Mouse (Mus musculus) forebrain, postnatal 0 days (tissue): Measurements from ENCODE around the gene Col25a1. TPM values are rescaled to one million over a fixed set of nuclear protein-coding genes. Genes with fewer than 3 reads are reported as not detected.

ENCODE experiments used
- ATAC-seq: fragments of 200-750 bp; cut with Nextera tagmentation; 2 replicates; pipeline ENCODE4 v1.8.0; 2017; ENCODE audit warnings: mild to moderate bottlenecking, moderate library complexity
- DNase-seq: peaks from one replicate; pipeline ENCODE4 v3.0.0-alpha.2; 2015
- H3K27ac ChIP-seq: fragments of 300-500 bp; sonication (generic); 2 replicates; pipeline ENCODE4 v1.5.1; 2014; ENCODE audit warnings: low read depth, mild to moderate bottlenecking, antibody characterized with exemption, low read length, moderate library complexity, mixed read lengths
- H3K27me3 ChIP-seq: fragments of 300-500 bp; sonication (generic); 2 replicates; pipeline ENCODE4 v1.6.1; 2014; ENCODE audit warnings: mild to moderate bottlenecking, low read length, mixed read lengths; ENCODE audit not compliant: insufficient read depth
- H3K36me3 ChIP-seq: fragments of 300-500 bp; sonication (generic); 2 replicates; pipeline ENCODE4 v1.6.1; 2014; ENCODE audit warnings: mild to moderate bottlenecking, moderate library complexity; ENCODE audit not compliant: insufficient read depth
- H3K4me1 ChIP-seq: fragments of 300-500 bp; sonication (generic); 2 replicates; pipeline ENCODE4 v1.6.1; 2014; ENCODE audit warnings: antibody characterized with exemption; ENCODE audit not compliant: insufficient read depth
- H3K4me2 ChIP-seq: fragments of 300-500 bp; sonication (generic); 2 replicates; pipeline ENCODE4 v1.6.1; 2014; ENCODE audit warnings: low read depth, mild to moderate bottlenecking, moderate library complexity
- H3K4me3 ChIP-seq: fragments of 300-500 bp; sonication (generic); 2 replicates; pipeline ENCODE4 v1.5.1; 2014; ENCODE audit warnings: low read depth, low read length, mixed read lengths
- H3K9ac ChIP-seq: fragments of 300-500 bp; sonication (generic); 2 replicates; pipeline ENCODE4 v1.6.1; 2014; ENCODE audit warnings: mild to moderate bottlenecking
- H3K9me3 ChIP-seq: fragments of 300-500 bp; sonication (generic); 2 replicates; pipeline ENCODE4 v1.6.1; 2016; ENCODE audit warnings: low read length
- CTCF ChIP-seq: sonication (generic); IDR thresholded peaks from 2 replicates; pipeline ENCODE4 v1.5.1; 2016; ENCODE audit warnings: antibody characterized with exemption, control low read depth, low read depth
- WGBS: fragments of 180-500 bp; shearing (Covaris S2); extraction: QIAGEN DNeasy Blood & Tissue Kit; methylation state at CpG from one replicate; pipeline ENCODE4 v1.1.7; 2014; 5-methylcytosine and 5-hydroxymethylcytosine counted together
- polyA plus RNA-seq: library from polyadenylated mRNA; unstranded; fragments of >200 nt; fragmentation: Nextera tagmentation; extraction: Ambion mirVana; gene quantifications from 2 replicates; pipeline ENCODE4 v1.2.1, GENCODE M21; 2015
- total RNA-seq: library from RNA; depleted of rRNA; stranded (reverse); fragments of >200 nt; gene quantifications from 2 replicates; pipeline ENCODE4 v1.2.3, GENCODE M21; 2014

The Col25a1 gene
- total and polyA plus RNA-seq, 2 experiments from 2014 or later: 5.7 to 23.7 TPM

DNA sequence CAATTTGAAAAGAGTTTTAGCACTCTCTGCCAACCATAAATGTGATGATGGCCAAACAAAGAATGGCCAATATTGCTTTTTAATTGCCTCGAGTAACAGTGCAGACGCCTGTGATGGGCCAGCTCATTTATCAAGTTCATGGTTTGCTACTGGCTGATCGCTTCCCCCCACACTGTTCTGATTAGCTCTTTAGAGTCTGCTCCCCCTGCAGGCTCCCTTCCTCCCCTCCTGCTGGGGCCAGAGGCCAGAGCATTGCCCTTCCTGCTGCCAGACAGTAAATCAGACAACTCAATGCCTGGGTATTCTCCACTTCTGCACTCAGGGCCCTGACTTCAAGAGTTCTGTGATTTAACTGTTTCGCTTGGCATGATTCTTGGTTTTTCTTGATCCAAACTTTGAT is 281.9 kb downstream of the Col25a1 start:
- DNase-seq (peak; percentile 14), ATAC-seq (peak; percentile 42; the same call in 1 of the 2 replicates)
- Histone ChIP-seq H3K9ac (no peak overlapping the region), H3K4me3 (no peak overlapping the region), H3K9me3 (no peaks in the 10 kb centered on the region), H3K36me3 (no peaks in the 10 kb centered on the region), H3K27ac (no peak overlapping the region), H3K4me2 (no peak overlapping the region), H3K27me3 (no peaks in the 10 kb centered on the region), H3K4me1 (no peaks in the 10 kb centered on the region)
- no peak; the same call in 1 of the 2 replicates for TF ChIP-seq CTCF
- 42% methylated on average over 4 of the region's 4 CpGs for WGBS

DNA sequence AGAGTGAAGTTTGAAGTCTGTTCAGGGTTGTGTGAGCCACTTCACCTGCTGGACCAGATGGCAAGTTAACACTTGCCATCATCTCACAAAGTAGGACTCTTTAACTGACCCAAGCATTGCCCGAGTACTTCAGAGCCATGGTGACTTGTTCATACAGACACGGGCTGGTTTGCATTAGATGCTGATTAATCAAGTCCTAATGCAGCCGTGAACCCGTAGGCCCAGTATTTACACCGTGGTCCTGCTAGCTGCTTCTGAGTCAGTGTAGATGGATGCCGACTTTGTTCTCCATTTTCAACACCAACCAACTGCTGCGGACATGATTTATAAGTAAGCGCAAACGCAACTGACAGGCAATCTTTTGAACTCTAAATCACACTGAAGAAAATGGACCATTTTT is 287.6 kb downstream of the Col25a1 start:
- Histone ChIP-seq H3K27ac (no peak overlapping the region), H3K4me2 (no peak overlapping the region), H3K9me3 (no peaks in the 10 kb centered on the region), H3K36me3 (no peaks in the 10 kb centered on the region), H3K27me3 (no peaks in the 10 kb centered on the region), H3K4me3 (no peak overlapping the region), H3K9ac (no peak overlapping the region), H3K4me1 (no peaks in the 10 kb centered on the region)
- TF ChIP-seq CTCF: no peak
- WGBS: 91% methylated on average over 9 of the region's 9 CpGs
- DNase-seq (no peak), ATAC-seq (no peak)

DNA sequence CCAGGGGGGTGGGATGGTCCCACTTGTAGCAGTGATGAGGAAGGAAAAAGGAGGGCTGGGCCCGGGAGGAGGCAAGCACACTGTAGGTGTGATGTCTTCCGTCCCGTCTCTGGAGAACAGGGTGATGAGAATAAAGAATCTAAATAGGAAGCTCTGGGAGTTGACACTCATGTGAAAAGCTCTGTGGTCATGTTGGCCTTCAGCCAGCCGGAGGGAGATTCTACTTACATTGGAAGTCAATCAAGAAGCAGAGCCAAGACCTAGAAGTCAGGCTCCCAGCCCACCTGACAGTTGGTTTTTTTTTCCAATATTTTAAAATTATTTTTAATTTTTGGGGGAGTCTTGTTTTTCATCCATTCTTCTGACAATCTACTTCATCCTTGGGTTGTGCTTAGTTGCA is 297.5 kb downstream of the Col25a1 start:
- no peak overlapping the region for H3K9ac ChIP-seq
- H3K4me2 ChIP-seq: no peak overlapping the region
- no peak for DNase-seq

DNA sequence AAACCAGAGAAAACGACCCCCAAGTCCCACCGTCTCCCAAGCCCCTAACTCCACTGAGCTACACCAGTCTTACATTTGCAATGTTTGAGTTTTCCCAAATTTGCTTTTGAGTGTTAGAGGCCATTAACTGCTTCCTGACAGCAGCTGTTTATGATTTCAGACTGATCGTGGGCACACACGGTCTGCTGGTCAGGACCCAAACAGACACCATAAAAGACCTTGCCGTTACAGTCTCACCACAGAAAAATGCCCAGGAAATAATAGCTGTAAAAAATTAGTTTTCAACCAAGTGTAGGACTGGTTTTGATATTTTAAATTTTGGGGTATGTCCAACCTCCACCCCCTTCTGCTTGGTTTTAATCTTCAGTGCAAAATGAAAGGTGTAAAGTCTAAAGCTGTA is 298.8 kb downstream of the Col25a1 start:
- no peaks in the 10 kb centered on the region for H3K27me3 ChIP-seq
- H3K9ac ChIP-seq: no peak overlapping the region
- WGBS: 84% methylated on average over 5 of the region's 5 CpGs
- H3K36me3 ChIP-seq: no peaks in the 10 kb centered on the region
- H3K27ac ChIP-seq: no peak overlapping the region
- no peaks in the 10 kb centered on the region for H3K9me3 ChIP-seq
- ATAC-seq: no peak
- no peak for DNase-seq
- TF ChIP-seq CTCF: no peak
- no peak overlapping the region for H3K4me3 ChIP-seq
- H3K4me2 ChIP-seq: no peak overlapping the region
- H3K4me1 ChIP-seq: no peaks in the 10 kb centered on the region

More for the DNA sequence above, 297.5 kb downstream of the Col25a1 start:
- TF ChIP-seq CTCF: no peak
- 84% methylated on average over 4 of the region's 4 CpGs for whole genome bisulfite sequencing
- Histone ChIP-seq H3K27ac (no peak overlapping the region), H3K27me3 (no peaks in the 10 kb centered on the region), H3K9me3 (no peaks in the 10 kb centered on the region), H3K4me3 (no peak overlapping the region), H3K4me1 (no peaks in the 10 kb centered on the region), H3K36me3 (no peaks in the 10 kb centered on the region)
- ATAC-seq: no peak

DNA sequence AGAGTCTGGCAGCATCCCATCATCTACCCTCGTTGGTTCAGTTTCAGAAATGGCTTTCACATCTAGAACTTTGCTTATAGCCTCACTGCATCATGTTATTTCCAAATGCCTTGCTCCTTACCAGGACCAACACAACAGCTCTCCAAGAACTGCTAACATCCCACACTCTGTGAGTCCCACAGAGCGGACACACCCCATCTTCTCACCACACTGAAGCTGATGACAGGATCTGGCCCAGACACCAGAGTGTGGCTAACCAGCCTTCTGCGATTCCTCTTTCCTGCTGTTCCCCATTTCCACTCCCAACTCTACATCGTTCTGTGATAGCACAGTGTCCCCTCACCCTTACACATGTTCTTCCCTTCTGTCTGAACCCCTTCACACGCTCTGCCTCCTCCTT is 301.5 kb downstream of the Col25a1 start:
- no peak for DNase-seq
- Histone ChIP-seq H3K27me3 (no peaks in the 10 kb centered on the region), H3K27ac (no peak overlapping the region), H3K9ac (no peak overlapping the region), H3K9me3 (no peaks in the 10 kb centered on the region), H3K4me3 (no peak overlapping the region), H3K36me3 (no peaks in the 10 kb centered on the region), H3K4me1 (no peaks in the 10 kb centered on the region), H3K4me2 (no peak overlapping the region)
- 81% methylated on average over 5 of the region's 5 CpGs for WGBS
- TF ChIP-seq CTCF: no peak
- peak; percentile 48 for ATAC-seq

DNA sequence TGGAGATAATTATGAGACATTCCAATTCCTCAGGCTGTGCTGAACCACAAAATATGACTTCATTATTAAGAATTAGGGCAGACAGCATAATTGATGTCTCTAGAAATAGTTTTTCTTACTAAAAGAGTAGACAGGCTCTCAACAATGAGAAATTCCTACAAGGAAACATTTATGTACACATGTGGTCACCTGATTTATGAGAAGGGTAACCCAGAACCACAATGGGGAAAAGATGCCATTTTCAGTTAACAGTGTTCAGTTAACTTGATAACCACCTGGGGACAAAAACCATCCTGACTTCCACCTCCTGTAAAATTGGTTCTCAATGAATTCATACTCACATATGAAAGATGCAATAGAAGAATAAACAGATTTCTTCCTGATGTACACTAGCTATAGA is 305.7 kb downstream of the Col25a1 start:
- Histone ChIP-seq H3K9ac (no peak overlapping the region), H3K4me3 (no peak overlapping the region), H3K4me2 (no peak overlapping the region), H3K36me3 (no peaks in the 10 kb centered on the region), H3K4me1 (no peaks in the 10 kb centered on the region), H3K27ac (no peak overlapping the region), H3K9me3 (no peaks in the 10 kb centered on the region), H3K27me3 (no peaks in the 10 kb centered on the region)
- ATAC-seq (no peak), DNase-seq (no peak)
- no peak for TF ChIP-seq CTCF

DNA sequence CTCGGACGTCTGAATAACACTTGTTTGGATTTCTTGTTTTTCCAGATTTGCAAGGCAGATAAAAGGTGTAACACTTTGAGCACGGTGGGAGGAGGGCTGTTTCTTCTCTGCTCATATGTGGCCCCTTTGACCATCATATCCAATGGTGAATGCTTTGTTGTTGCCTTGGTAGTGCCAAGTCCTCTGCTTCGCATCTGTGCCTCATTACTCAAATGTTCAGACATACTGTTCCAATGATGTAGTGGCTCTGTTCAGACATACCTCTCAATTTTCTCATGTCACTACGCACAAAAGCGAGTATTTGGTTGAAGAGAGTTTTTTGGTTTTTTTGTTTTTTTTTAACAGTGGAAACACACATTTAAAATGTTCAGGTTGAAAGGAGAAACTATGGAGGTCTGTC is 308.5 kb downstream of the Col25a1 start:
- Histone ChIP-seq H3K27me3 (no peaks in the 10 kb centered on the region), H3K4me2 (no peak overlapping the region), H3K4me3 (no peak overlapping the region), H3K27ac (no peak overlapping the region), H3K9ac (no peak overlapping the region), H3K4me1 (no peaks in the 10 kb centered on the region), H3K9me3 (no peaks in the 10 kb centered on the region), H3K36me3 (no peaks in the 10 kb centered on the region)
- no peak for TF ChIP-seq CTCF
- ATAC-seq (no peak), DNase-seq (no peak)
- WGBS: 86% methylated on average over 6 of the region's 6 CpGs

DNA sequence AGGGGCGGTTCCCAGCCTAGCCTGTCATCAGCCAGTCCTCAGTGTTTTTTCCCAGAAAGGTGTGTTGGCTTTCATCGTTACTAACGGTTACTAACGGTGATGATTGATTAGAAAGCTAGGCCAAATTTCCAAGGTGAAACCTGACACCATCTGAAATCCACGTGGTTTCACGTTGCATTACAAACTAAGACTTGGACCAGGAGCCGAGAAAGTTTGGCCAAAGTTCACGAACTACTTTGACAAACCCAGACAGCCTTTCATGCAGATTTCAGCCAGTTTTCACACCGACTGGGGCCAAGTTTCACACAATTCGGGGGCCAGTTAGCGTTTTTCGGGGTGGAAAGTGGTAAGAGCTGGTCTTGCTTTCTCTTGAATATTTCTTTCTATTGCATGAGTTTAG is 309.4 kb downstream of the Col25a1 start:
- Histone ChIP-seq H3K27me3 (no peaks in the 10 kb centered on the region), H3K4me3 (no peak overlapping the region), H3K9me3 (no peaks in the 10 kb centered on the region), H3K9ac (no peak overlapping the region), H3K36me3 (no peaks in the 10 kb centered on the region), H3K27ac (no peak overlapping the region), H3K4me2 (no peak overlapping the region), H3K4me1 (no peaks in the 10 kb centered on the region)
- no peak for TF ChIP-seq CTCF
- 65% methylated on average over 12 of the region's 12 CpGs for WGBS
- ATAC-seq (no peak), DNase-seq (no peak)
